Mouse (Mus musculus) embryonic facial prominence, embryonic 11.5 days (tissue): ENCODE data around the gene Zfand2a. TPM values are rescaled to one million over a fixed set of nuclear protein-coding genes. Genes with fewer than 3 reads are reported as not detected.
A peak's percentile ranks its signal among the peaks of the same experiment; 100 is the strongest.

ENCODE experiments used
- ATAC-seq: fragments of 200-750 bp; cut with Nextera tagmentation; replicated peaks from 2 replicates; pipeline ENCODE4 v1.8.0; 2017; ENCODE audit warnings: low read depth; ENCODE audit not compliant: insufficient number of reproducible peaks, low FRiP score, low TSS enrichment
- DNase-seq: peaks from one replicate; pipeline ENCODE4 v3.0.0-alpha.2; 2015; ENCODE audit warnings: low spot score
- H3K27ac ChIP-seq: fragments of 300-500 bp; sonication (generic); replicated peaks from 2 replicates; pipeline ENCODE4 v1.5.1; 2014; ENCODE audit warnings: mild to moderate bottlenecking, low read depth, low read length, control low read depth
- H3K27me3 ChIP-seq: fragments of 300-500 bp; sonication (generic); 2 replicates; pipeline ENCODE4 v1.6.1; 2014; ENCODE audit warnings: mild to moderate bottlenecking, low read length, moderate library complexity, mixed read lengths; ENCODE audit not compliant: control insufficient read depth, insufficient read depth
- H3K36me3 ChIP-seq: fragments of 300-500 bp; sonication (generic); replicated peaks from 2 replicates; pipeline ENCODE4 v1.6.1; 2014; ENCODE audit warnings: low read depth, mild to moderate bottlenecking, low read length, moderate library complexity, mixed read lengths; ENCODE audit not compliant: control insufficient read depth, insufficient read depth
- H3K4me1 ChIP-seq: fragments of 300-500 bp; sonication (generic); 2 replicates; pipeline ENCODE4 v1.6.1; 2014; ENCODE audit warnings: low read length, mixed read lengths; ENCODE audit not compliant: control insufficient read depth, insufficient read depth
- H3K4me2 ChIP-seq: fragments of 300-500 bp; sonication (generic); 2 replicates; pipeline ENCODE4 v1.6.1; 2014; ENCODE audit warnings: low read depth, mild to moderate bottlenecking, control low read depth, low read length, moderate library complexity
- H3K4me3 ChIP-seq: fragments of 300-500 bp; sonication (generic); 2 replicates; pipeline ENCODE4 v1.5.1; 2014; ENCODE audit warnings: low read depth, low read length, control low read depth
- H3K9ac ChIP-seq: fragments of 300-500 bp; sonication (generic); replicated peaks from 2 replicates; pipeline ENCODE4 v1.6.1; 2014; ENCODE audit warnings: mild to moderate bottlenecking, control low read depth, low read length
- H3K9me3 ChIP-seq: fragments of 300-500 bp; sonication (generic); replicated peaks from 2 replicates; pipeline ENCODE4 v1.6.1; 2016; ENCODE audit warnings: mild to moderate bottlenecking, low read length, inconsistent platforms, mixed read lengths; ENCODE audit not compliant: control insufficient read depth
- WGBS: fragments of 180-500 bp; shearing (Covaris S2); extraction: QIAGEN DNeasy Blood & Tissue Kit; methylation state at CpG from one replicate; pipeline ENCODE4 v1.1.7; 2014; 5-methylcytosine and 5-hydroxymethylcytosine counted together
- polyA plus RNA-seq: library from polyadenylated mRNA; unstranded; fragments of >200 nt; fragmentation: Nextera tagmentation; extraction: Ambion mirVana; gene quantifications from 2 replicates; pipeline ENCODE4 v1.2.1, GENCODE M21; 2014

Gene Zfand2a
- polyA plus RNA-seq, 1 experiment from 2014 or later, result 5.4 TPM

DNA sequence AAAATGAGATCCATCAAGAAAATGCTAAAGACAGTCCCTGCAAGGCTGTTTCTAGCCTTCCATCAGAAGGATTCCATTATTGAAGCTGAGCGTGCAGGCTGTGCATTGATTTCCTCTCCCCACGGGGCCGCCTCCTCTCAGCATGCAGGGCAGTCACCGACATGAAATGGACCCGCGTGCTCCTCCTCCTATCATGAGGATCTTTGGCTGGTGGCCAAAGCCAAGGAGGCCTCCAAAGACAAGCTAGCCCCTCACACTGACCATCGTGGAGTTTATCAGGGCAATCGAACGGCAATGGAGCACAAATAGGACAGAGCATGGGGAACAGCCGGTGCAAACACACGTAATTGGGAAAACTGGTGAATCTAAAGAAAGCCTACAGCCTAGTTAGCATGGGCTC, 5.8 kb upstream of the Zfand2a start:
- no peak overlapping the region for H3K4me2 ChIP-seq
- H3K36me3 ChIP-seq, result no peaks in the 10 kb centered on the region
- H3K9me3 ChIP-seq, result no peaks in the 10 kb centered on the region
- H3K27ac ChIP-seq, result no peak overlapping the region
- H3K9ac ChIP-seq, result no peak overlapping the region
- DNase-seq (no peak), ATAC-seq (no peak)
- H3K4me1 ChIP-seq, result no peaks in the 10 kb centered on the region
- 85% methylated on average over 11 of the region's 11 CpGs for WGBS
- no peaks in the 10 kb centered on the region for H3K27me3 ChIP-seq
- no peak overlapping the region for H3K4me3 ChIP-seq

DNA sequence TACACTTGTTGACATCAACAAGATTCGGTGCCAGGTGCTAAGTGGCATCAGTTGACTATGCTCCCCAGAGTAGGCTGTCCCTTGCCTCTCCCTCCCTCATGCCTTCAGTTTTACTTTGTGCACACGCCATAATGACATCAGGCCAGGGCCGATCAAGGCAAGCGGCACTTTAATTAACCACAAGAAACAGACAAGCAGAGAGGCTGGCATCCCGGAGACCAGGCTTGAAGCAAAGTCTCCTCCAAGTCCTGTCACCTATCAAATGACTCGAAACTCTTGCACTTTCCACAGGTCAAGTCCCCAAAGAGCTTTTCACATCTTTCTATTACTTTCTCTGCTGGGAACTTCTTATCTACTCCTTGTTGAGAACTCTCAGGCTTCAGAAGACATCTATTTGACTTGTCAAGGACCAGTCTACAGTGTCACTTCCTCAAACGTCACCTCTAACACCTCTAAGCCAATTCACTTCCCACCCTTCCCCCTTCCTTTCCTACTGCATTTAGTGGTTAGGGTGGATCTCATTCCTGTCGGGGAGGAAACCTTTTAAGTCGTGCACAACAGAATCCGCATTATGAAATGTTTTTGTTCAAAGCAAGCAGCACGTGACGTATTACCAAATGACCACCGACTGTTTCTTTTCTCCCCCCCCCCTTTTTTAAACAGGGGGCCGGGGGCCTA, 1.0 kb downstream of the Zfand2a start:
- 66% methylated on average over 14 of the region's 14 CpGs for WGBS
- Histone ChIP-seq H3K36me3 (no peaks in the 10 kb centered on the region; the same call in 1 of the 2 replicates), H3K27me3 (no peaks in the 10 kb centered on the region), H3K27ac (no peak overlapping the region), H3K9ac (peak overlapping the region; percentile 74), H3K9me3 (no peaks in the 10 kb centered on the region), H3K4me1 (no peaks in the 10 kb centered on the region), H3K4me2 (peak overlapping the region; percentile 83), H3K4me3 (peak overlapping the region; percentile 80)
- ATAC-seq (no peak), DNase-seq (no peak)

DNA sequence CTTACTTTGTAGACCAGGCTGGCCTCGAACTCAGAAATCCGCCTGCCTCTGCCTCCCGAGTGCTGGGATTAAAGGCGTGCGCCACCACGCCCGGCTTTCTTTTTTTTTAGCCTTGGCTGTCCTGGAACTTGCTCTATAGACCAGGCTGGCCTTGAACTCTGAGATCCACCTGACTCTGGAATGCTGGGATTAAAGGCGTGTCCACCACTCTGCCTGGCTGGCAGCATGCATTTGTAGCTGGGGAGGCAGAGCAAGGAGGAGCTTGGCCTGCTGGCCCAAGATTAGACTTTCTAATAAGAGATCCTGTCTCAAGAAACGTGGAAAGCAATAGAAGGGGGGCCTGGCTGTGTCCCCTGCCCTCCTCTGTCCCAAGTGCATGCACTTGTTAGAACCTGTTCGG, 3.9 kb downstream of the Zfand2a start:
- H3K4me1 ChIP-seq, result no peaks in the 10 kb centered on the region
- ATAC-seq (no peak), DNase-seq (no peak)
- peaks cover 3% of the 10 kb centered on the region for H3K36me3 ChIP-seq
- no peaks in the 10 kb centered on the region for H3K9me3 ChIP-seq
- no peak overlapping the region for H3K27ac ChIP-seq
- no peaks in the 10 kb centered on the region for H3K27me3 ChIP-seq
- H3K4me2 ChIP-seq, result no peak overlapping the region
- no peak overlapping the region for H3K4me3 ChIP-seq
- no peak overlapping the region for H3K9ac ChIP-seq
- 95% methylated on average over 9 of the region's 10 CpGs for WGBS

DNA sequence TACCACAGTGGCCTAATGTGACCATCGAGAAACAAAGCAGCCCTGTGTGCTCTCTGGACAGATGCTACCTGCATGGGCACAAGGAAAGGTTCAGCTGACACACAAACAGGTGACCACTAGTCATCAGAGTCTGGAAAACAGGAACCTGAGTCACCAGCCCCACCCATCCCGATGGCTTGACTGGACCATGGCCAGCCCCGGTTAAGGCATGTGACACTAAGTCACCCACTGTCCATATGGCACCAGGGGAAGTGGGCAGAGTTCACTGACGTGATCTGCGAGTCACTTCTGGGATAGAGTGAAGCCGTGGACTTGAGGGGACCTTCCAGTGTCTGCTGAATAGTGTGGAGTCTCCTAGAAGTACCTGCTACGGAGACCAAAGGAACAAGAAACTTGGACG, 5.3 kb downstream of the Zfand2a start:
- Histone ChIP-seq H3K9me3 (no peaks in the 10 kb centered on the region), H3K4me1 (no peaks in the 10 kb centered on the region), H3K4me3 (no peak overlapping the region), H3K4me2 (no peak overlapping the region), H3K36me3 (peaks cover 3% of the 10 kb centered on the region), H3K27me3 (no peaks in the 10 kb centered on the region), H3K9ac (no peak overlapping the region), H3K27ac (no peak overlapping the region)
- DNase-seq, result no peak
- no peak for ATAC-seq
- 94% methylated on average over 8 of the region's 8 CpGs for WGBS

DNA sequence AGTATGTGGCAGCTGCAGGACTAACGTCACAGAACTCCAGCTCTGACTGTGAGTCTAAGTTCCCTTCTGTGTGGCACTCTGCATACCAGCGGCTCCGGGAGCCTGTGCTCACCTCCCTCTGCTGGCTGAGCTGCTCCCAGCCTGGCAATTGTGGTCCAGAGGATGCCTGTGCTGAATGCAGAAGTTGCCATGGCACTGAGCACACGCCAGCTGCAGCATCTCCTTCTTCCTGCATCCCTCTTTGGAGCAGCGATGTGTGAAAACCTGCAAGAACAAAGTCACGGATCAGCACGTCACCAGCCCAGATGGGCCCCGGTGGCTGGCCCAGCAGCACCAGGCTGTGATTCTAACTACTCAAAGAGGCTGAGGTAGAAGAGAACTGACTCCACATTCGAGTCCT, 9.6 kb downstream of the Zfand2a start:
- Histone ChIP-seq H3K9ac (no peak overlapping the region), H3K9me3 (no peaks in the 10 kb centered on the region), H3K36me3 (peaks cover 14% of the 10 kb centered on the region), H3K4me3 (no peak overlapping the region), H3K4me2 (no peak overlapping the region), H3K27me3 (no peaks in the 10 kb centered on the region), H3K27ac (no peak overlapping the region), H3K4me1 (no peaks in the 10 kb centered on the region)
- DNase-seq (no peak), ATAC-seq (no peak)
- 83% methylated on average over 9 of the region's 9 CpGs for WGBS

DNA sequence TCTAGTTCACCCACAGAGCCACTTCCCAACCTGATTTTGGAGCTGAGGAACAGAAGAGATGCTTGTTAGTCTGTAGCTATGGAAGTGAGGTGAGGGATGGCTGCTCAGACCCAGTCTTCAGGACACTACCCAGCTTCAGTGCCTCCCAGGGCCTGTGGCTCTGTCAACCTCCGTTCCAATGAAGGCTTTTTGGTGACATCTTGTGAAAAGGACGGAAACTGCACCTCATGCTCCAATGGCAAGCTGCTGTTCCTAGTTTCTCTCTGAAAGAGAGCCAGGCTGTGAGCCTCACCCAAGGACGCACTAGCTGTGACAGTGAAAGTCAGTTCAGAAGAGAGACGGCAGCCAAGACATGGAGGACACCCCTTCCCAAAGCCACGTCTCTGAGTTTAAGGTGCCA, 16.4 kb downstream of the Zfand2a start:
- Histone ChIP-seq H3K27me3 (no peaks in the 10 kb centered on the region), H3K4me3 (no peak overlapping the region), H3K9ac (no peak overlapping the region), H3K27ac (no peak overlapping the region), H3K4me2 (no peak overlapping the region), H3K36me3 (peaks cover 7% of the 10 kb centered on the region), H3K4me1 (no peaks in the 10 kb centered on the region), H3K9me3 (no peaks in the 10 kb centered on the region)
- DNase-seq, result no peak
- 42% methylated on average over 5 of the region's 5 CpGs for WGBS
- no peak for ATAC-seq

DNA sequence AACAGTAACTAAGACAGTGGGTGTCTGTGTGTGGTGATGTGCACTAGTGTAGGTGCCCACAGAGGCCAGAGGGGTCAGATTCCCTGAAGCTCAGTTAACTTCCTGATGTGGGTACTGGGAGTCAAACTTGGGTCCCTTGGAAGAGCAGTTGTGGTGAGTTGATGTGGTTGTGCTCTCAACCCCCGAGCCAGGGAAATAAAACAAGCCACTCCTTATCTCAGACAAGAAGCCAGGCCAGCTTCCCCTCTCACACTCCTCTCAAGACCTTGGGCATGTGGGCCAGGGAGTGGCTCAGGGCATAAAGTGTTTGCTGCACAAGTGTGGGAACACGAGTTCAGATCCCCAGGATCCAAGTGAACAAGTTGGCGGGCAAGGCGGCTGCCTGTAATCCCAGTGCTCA, 17.5 kb downstream of the Zfand2a start:
- ATAC-seq (no peak), DNase-seq (no peak)
- Histone ChIP-seq H3K27ac (no peak overlapping the region), H3K27me3 (no peaks in the 10 kb centered on the region), H3K4me3 (no peak overlapping the region), H3K36me3 (no peaks in the 10 kb centered on the region; the same call in none of the 2 replicates), H3K4me2 (no peak overlapping the region), H3K9ac (no peak overlapping the region), H3K9me3 (no peaks in the 10 kb centered on the region), H3K4me1 (no peaks in the 10 kb centered on the region)
- WGBS, result 70% methylated on average over 4 of the region's 4 CpGs

DNA sequence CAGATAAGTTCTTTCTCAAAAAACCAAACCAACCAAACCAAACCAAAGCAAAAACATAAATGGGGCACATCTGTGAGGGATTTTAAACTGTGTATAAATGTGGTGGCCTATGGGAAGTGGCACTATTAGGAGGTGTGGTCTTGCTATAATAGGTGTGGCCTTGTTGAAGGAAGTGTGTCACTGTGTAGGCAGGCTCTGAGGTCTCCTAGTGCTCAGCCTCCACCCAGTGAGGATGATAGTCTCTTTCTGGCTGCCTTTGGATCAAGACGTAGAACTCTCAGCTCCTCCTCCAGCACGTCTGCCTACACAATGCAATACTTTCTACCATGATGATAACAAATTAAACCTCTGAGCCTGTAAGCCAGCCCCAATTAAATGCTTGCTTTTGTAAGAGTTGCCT, 18.0 kb downstream of the Zfand2a start:
- H3K27ac ChIP-seq, result no peak overlapping the region
- no peaks in the 10 kb centered on the region for H3K27me3 ChIP-seq
- H3K4me3 ChIP-seq, result no peak overlapping the region
- H3K4me1 ChIP-seq, result no peaks in the 10 kb centered on the region
- no peak overlapping the region for H3K4me2 ChIP-seq
- DNase-seq (no peak), ATAC-seq (no peak)
- no peak overlapping the region for H3K9ac ChIP-seq
- no peaks in the 10 kb centered on the region; the same call in 1 of the 2 replicates for H3K36me3 ChIP-seq
- H3K9me3 ChIP-seq, result no peaks in the 10 kb centered on the region
- WGBS, result 72% methylated on average over 2 of the region's 2 CpGs
